Mouse (Mus musculus) right cerebral cortex, postnatal 4 days (tissue): Measurements from ENCODE around the gene Cdk5r1.

Source experiments
- DNase-seq: peaks from one replicate; pipeline ENCODE4 v3.0.0-alpha.2; 2022

The Cdk5r1 gene

DNA sequence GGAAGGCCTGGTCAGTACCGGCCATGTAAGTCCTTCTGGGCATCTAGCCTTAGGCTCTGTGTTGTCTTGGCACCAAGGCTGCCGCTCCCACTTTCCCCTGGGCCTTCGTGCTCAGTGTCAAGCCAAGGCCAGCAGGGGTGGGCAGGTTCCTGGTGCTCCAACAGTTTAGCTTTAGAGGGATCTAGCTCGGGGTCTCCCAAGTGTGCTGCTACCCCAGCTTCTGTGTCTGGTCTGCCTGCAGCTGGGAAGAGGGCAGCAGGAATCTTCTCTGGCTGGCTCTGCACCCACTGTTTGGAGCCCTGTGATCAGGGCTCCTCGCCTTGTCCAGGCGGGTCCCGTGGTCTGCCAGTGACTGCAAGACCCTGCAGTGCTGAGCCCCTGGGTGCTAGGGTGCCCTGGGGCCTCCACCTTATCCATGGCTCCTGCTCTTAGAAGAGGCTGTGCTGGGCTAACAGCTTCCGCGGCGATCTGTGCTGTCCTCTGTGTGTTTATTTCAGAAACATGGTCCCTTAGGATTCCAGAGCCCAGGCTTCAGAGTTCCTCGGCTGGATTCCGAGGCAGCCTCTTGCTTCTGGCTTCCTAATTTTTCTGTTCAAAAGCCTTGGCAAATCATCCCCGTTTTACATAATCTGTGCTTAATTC, 4.7 kb downstream of the Cdk5r1 start:
- DNase-seq = no peak

- no peak for DNase-seq
These were observed 5.5 kb downstream of the Cdk5r1 start for GRCm38 (mm10) chr11:80482347-80482746.

DNA sequence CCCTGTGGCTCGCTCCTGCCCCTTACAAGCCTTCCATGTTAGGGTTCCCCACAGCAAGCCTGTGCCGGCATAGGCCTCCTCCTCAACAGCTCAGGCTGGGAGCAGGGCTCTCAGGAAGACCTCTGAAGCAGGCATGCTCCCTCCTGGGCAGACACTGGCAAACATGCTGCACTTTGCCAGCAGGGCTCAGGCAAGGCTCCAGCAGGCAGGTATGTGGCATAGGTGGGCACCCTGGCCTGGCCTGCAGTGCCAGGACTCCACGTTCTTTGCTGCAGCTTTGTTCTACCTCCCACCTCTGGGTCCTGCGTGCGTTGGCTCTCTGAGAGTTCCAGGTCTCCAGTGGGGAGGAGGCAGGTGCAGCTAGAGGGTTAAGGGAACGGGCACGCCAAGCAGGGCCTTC, 6.1 kb downstream of the Cdk5r1 start:
- DNase-seq = no peak

- no peak for DNase-seq
These were observed 6.8 kb downstream of the Cdk5r1 start for GRCm38 (mm10) chr11:80483536-80484067.

DNA sequence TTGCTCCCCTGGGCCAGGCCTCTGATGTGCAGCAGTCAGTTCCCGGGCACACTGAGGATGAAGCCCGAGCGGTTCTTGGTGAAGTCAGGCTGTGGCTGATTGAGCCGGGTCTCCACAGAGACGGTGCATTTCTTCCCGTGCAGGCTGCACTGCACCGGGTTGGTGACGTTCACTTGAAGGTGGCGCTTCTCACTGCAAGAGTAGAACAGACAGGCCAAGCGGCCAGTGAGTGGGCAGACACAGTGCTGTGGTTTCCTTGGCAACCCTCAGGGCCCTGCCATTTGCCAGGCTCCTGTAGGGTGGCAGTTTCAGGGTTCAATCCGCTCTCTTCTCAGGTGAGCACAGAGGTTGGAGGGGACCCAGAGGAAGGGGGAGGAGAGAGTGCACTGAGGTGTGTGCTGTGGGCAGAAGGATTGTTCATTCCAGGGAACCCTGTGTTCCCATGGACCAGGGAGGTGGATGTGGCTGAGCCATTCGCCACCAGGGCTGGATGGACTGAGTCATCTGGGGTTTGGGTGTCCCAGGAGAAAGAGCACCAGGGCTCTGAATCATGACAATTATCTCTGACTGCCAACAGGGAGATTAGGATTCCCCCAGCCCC, 7.5 kb downstream of the Cdk5r1 start:
- DNase-seq = peak; percentile 67

DNA sequence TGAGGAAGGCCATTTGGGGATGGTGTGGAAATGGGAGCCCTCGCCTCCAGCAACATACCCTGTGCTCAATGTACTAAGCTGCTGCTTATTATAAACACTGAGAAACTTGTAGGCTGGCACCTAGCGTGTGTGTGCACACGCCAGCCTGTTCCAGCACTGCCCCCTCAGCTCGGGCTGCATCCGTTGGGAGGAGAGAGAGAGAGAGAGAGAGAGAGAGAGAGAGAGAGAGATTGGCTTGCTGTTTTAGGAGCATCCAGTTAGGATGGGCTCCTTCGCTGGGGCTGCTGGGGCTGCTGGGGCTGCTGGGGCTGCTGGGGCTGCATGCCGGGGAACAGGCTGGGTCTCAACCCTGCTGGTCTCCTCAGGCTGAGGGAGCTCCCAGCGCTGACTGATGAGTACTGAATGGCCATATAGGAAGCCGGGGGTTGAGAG, 8.3 kb downstream of the Cdk5r1 start:
- no peak for DNase-seq

- DNase-seq = no peak
These were observed 8.9 kb downstream of the Cdk5r1 start for GRCm38 (mm10) chr11:80485622-80486206.

GRCm38 (mm10) chr11:80487904-80488587, 11.2 kb downstream of the Cdk5r1 start:
- no peak for DNase-seq

DNA sequence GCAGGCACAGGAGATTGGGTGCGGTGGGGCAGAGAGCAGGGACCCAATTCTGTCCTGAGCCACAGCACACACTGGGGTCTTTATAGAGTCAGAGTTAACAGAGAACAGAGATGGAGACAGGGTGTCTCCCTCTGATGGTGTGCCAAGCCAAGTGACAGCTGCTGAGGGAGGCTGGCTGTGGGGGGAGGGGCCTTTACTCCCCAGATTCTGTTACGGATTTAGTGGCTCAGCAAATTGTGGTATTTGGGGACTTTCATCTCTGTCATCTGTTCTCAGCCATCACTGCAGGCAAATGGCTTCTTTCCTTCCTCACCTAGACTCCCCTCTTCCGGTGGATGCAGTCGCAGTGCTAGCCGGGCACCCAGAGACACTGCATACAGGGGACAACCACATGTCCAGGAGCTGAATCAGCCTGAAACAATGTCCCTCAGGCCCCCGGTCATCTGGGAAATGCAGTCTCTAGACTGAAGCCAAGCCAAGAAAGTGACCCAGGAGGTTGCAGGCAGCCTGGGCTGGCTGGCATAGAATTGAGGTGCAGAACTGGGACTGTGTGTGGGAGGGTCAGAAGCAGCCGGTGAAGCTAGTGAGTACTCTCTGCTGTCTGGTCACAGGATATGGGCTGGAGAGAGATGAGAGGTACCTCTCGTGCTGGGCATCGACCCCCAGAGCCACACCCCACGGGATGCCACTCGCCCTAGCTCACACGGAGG, 12.5 kb downstream of the Cdk5r1 start:
- DNase-seq = peak; percentile 55

GRCm38 (mm10) chr11:80489882-80490196, 13.0 kb downstream of the Cdk5r1 start:
- no peak for DNase-seq

DNA sequence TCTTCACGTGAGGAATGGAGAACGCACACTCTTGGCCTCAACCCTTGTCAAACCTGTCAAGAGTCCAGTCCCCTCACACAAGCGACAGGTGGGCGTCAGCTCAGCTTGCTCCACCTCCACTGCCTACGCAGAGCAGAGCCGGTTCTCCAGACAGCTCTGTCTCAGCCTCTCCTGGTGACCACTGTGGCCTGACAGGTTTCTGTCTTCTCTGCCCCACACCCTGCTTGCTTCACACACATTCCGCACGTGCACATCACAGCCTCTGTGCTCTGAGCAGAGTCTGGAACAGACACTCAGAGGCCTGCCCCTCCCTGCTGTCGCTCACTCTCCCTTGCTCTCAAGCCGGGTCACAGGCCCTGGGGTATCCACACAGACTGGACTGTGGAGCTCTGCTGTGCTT, 14.0 kb downstream of the Cdk5r1 start:
- DNase-seq = no peak

DNA sequence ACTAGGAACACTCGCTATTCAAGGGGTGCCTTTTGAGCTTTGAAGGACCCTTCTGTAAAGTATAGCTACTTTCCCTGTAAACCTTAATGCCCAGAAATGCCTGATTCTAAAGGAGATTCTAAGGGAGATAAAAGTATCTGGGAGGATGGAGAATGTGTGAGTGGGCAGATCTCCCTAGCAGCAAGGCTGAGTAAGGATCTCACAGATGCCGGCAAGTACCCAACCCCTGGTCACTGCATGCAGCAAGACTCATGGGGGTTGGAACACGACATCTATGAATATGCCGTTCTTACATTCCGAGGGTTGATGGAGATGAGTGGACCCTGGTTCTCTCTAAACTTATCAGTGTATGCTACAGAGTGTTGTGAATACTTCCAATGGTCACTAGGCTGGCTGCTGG, 16.4 kb downstream of the Cdk5r1 start:
- DNase-seq = no peak

DNA sequence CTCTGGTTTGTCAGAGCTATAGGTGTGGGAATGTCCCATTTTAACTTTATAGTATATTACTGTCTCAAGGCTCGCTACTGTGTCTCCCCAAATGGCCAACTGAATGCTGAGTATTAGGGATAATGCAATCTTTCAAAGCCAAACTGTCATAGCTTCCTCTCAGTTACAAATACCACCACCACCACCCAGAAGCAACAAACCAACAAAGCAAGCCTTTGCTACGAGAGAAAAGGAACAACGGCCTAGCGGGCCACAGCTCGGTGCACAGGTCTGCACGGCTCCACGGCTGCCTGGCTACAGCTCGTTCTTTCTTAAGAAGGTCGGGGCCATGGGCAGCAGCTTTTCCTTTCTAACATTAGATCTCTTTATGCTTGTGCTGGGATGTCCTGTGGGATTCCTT, 18.0 kb downstream of the Cdk5r1 start:
- no peak for DNase-seq

- no peak for DNase-seq
These were observed 19.1 kb downstream of the Cdk5r1 start for GRCm38 (mm10) chr11:80495972-80496371.

GRCm38 (mm10) chr11:80496640-80497039, 19.8 kb downstream of the Cdk5r1 start:
- no peak for DNase-seq

DNA sequence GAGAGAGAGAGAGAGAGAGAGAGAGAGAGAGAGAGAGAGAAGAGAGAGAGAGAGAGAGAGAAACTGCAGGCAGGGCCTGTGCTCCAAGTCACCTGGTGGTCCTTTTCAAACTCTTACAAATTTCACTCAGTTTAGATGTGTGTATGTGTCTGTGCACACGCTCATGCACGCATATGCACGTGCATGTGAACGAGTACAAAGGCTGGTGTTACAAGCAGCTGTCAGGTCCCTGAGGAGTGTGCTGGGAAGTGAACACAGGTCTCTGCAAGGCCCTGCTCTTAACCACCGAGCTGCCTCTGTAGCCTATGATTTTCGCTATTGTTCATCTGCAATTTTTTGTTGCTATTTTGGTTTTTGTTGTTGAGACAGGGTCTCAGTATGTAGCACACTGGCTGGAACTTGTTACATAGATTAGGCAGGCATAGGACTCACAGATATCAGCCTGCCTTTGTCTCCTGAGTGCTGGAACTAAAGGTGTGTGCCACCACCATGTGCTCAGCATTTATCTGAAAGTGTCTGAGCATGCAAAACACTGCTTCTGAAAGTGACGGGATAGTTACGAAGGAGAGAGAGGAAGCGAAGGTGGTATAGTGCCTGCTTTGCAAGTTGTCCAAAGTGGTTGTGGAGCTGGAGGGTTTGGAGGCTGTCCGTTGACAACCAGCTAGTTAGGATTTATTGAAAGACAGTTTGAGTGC, 20.5 kb downstream of the Cdk5r1 start:
- DNase-seq = no peak

DNA sequence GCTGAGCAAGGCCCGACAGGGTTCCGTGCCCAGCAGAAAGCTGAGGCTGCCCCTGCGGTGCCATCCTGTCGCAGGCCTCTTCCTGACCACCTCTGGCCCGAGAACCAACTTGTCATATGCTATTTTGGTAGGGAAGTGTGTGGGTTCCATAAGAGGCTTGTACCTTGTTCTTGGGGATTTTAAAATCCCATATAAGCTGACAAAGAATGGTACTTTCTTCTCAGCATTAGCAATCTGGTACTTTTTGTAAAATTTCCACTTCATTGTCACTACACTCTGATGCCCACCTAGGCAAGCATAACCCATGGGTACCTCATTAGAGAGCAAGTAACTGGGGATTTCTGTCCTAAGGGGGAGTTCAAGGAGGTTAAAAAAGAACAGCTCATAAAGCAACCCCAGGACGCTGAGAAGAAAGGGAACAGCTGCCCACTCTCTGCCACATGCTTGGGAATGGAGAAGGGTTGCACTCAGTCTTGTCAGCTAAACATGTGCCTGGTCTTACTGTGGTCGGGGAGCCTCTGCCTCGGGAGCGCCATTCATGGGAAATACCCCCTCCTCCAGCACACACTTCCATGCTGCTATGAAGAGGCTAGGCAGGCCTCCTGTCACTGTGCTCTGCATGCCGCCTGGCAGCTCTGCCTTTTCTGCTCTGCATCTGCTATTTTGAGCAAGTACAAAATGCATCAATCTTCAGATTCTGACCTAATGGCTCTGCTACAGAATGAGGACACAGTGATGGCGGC, 21.7 kb downstream of the Cdk5r1 start:
- no peak for DNase-seq

GRCm38 (mm10) chr11:80499550-80499952, 22.7 kb downstream of the Cdk5r1 start:
- no peak for DNase-seq

DNA sequence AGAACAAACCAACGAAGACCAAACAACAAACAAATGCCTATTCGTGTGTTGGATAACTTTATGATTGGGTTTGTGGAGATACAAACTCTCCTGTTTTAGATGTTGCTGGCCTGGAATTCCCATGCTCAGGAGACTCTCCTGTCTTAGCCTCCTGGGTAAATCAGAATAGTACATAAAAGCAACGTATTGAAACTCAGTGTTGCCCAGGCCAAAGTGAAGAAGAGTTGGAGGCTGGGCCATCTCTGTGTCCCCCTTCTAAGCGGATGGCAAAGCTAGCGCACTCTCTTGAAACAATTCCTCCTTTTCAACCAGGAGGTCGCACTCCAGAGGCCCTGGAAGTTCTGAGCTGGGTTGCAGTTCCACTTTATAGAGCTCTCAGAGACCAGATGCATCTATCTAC, 26.5 kb downstream of the Cdk5r1 start:
- no peak for DNase-seq

DNA sequence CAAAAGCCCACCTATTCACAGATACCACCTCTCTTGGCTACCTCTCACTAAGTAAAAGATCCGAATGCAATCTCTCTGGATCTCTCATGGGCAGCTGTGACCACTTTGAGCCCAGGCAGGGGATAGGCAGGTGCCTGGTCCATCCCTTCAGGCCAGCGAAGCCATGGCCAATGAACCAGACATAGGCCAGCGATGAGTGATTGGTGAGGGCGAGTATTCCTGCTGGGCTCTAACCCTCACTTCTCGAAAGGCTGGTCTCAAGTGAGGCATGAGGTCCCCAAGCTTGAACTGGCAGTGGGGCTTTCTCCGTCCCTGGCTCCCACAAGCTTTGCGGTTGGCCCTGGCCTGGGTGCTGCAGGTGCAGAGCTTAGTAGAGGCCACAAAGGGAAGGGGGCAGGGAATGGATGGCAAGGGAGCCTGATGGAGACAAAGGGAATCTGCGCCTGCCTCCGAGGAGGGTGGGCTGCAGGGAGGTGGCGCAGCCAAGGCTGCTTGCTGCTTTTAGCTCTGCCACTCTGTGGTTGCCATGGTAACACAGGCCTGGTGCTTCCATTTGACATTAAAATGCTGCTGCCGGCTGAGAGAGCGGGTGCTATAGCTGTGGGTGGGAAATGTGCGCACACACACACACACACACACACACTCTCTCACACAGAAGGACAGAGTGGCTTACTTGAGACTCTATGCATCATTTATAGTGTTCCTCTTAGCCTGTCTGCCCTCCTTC, 27.1 kb downstream of the Cdk5r1 start:
- peak; percentile 84 for DNase-seq
